Mouse (Mus musculus) embryonic fibroblast, embryonic 13.5 days (primary cell): Measurements from ENCODE around the gene Dapl1. TPM values are rescaled to one million over a fixed set of nuclear protein-coding genes. Genes with fewer than 3 reads are reported as not detected.

Experiments used
- H3K27ac ChIP-seq: 2 replicates; pipeline ENCODE4 v1.5.1; 2012; ENCODE audit warnings: low read length, control low read depth, inconsistent platforms; ENCODE audit not compliant: insufficient read depth
- H3K4me1 ChIP-seq: 2 replicates; pipeline ENCODE4 v1.6.1; 2011; ENCODE audit warnings: low read length; ENCODE audit not compliant: control insufficient read depth, insufficient read depth
- H3K4me3 ChIP-seq: 2 replicates; pipeline ENCODE4 v1.5.1; 2011; ENCODE audit warnings: mild to moderate bottlenecking, control low read depth, low read length; ENCODE audit not compliant: insufficient read depth
- CTCF ChIP-seq: IDR thresholded peaks from 2 replicates; pipeline ENCODE4 v1.5.1; 2011; ENCODE audit warnings: mild to moderate bottlenecking, control low read depth, low read length, moderate library complexity, borderline replicate concordance; ENCODE audit not compliant: insufficient read depth
- POLR2A ChIP-seq: IDR thresholded peaks from 2 replicates; pipeline ENCODE4 v1.6.1; 2011; ENCODE audit warnings: low read depth, mild to moderate bottlenecking, control low read depth, low read length, moderate library complexity
- polyA plus RNA-seq: library from polyadenylated mRNA; stranded (reverse); fragments of >200 nt; gene quantifications from 2 replicates; pipeline ENCODE4 v1.2.4, GENCODE M21; 2011; ENCODE audit warnings: low read depth; ENCODE audit not compliant: missing spikeins, insufficient read length

Dapl1 gene
- polyA plus RNA-seq, 1 experiment, result not detected

GRCm38 (mm10) chr2:59470326-59471031 is 14.0 kb upstream of the Dapl1 start:
- Histone ChIP-seq H3K4me3 (no peak overlapping the region), H3K4me1 (peaks cover 3% of the 10 kb centered on the region; the same call in 1 of the 2 replicates), H3K27ac (no peak overlapping the region)
- TF ChIP-seq POLR2A (no peak), CTCF (no peak)

GRCm38 (mm10) chr2:59471051-59471948 is 13.2 kb upstream of the Dapl1 start:
- Histone ChIP-seq H3K4me1 (peaks cover 3% of the 10 kb centered on the region; the same call in 1 of the 2 replicates), H3K4me3 (no peak overlapping the region), H3K27ac (no peak overlapping the region)
- TF ChIP-seq CTCF, result no peak

GRCm38 (mm10) chr2:59474336-59474735 is 10.1 kb upstream of the Dapl1 start:
- Histone ChIP-seq H3K27ac (no peak overlapping the region), H3K4me3 (no peak overlapping the region), H3K4me1 (no peaks in the 10 kb centered on the region)
- TF ChIP-seq CTCF, result no peak
- no peak for TF ChIP-seq POLR2A

GRCm38 (mm10) chr2:59485080-59485479 is 627 bp downstream of the Dapl1 start:
- no peaks in the 10 kb centered on the region for H3K4me1 ChIP-seq
- TF ChIP-seq POLR2A (no peak), CTCF (no peak)
- no peak overlapping the region for H3K4me3 ChIP-seq
- no peak overlapping the region for H3K27ac ChIP-seq

- no peak overlapping the region for H3K27ac ChIP-seq
- no peak overlapping the region for H3K4me3 ChIP-seq
- H3K4me1 ChIP-seq, result no peaks in the 10 kb centered on the region
- TF ChIP-seq CTCF (no peak), POLR2A (no peak)
Measured at GRCm38 (mm10) chr2:59485657-59486056, 1.2 kb downstream of the Dapl1 start.

GRCm38 (mm10) chr2:59486196-59486845 is 1.9 kb downstream of the Dapl1 start:
- Histone ChIP-seq H3K4me1 (no peaks in the 10 kb centered on the region), H3K4me3 (no peak overlapping the region)
- TF ChIP-seq POLR2A (no peak), CTCF (no peak)

GRCm38 (mm10) chr2:59488235-59488634 is 3.8 kb downstream of the Dapl1 start:
- no peak for TF ChIP-seq POLR2A
- no peak for TF ChIP-seq CTCF
- Histone ChIP-seq H3K4me3 (no peak overlapping the region), H3K27ac (no peak overlapping the region), H3K4me1 (no peaks in the 10 kb centered on the region)

More at GRCm38 (mm10) chr2:59486196-59486845, 1.9 kb downstream of the Dapl1 start:
- no peak overlapping the region for H3K27ac ChIP-seq

- H3K4me3 ChIP-seq, result no peak overlapping the region
- H3K4me1 ChIP-seq, result no peaks in the 10 kb centered on the region
- H3K27ac ChIP-seq, result no peak overlapping the region
- TF ChIP-seq POLR2A, result no peak
- TF ChIP-seq CTCF, result 0 out of 2 replicates have a peak, but pooled peaks have one; percentile 15
Measured at GRCm38 (mm10) chr2:59490353-59490752, 5.9 kb downstream of the Dapl1 start.

- H3K4me3 ChIP-seq, result no peak overlapping the region
- H3K27ac ChIP-seq, result no peak overlapping the region
- no peaks in the 10 kb centered on the region for H3K4me1 ChIP-seq
- TF ChIP-seq CTCF, result no peak
- TF ChIP-seq POLR2A, result no peak
Measured at GRCm38 (mm10) chr2:59493445-59494085, 9.1 kb downstream of the Dapl1 start.
